Mouse (Mus musculus) brain, embryonic 14.5 days (tissue): Measurements from ENCODE around the gene Atf6.

Source experiments
- CTCF ChIP-seq: fragments of 200-500 bp; IDR thresholded peaks from 2 replicates; pipeline ENCODE4 v1.5.1; 2012; ENCODE audit warnings: inconsistent platforms, mild to moderate bottlenecking, moderate library complexity, borderline replicate concordance; ENCODE audit not compliant: insufficient read depth, insufficient read length; ENCODE audit errors: extremely low read depth
- POLR2A ChIP-seq: fragments of 200-500 bp; IDR thresholded peaks from 2 replicates; pipeline ENCODE4 v1.6.1; 2012; ENCODE audit warnings: mild to moderate bottlenecking, inconsistent platforms, borderline replicate concordance; ENCODE audit not compliant: poor library complexity, insufficient read depth, insufficient read length, severe bottlenecking; ENCODE audit errors: extremely low read depth

- no peak for TF ChIP-seq CTCF
- TF ChIP-seq POLR2A = no peak
These were observed 16.8 kb upstream of the Atf6 start for GRCm38 (mm10) chr1:170884390-170884789.
